Mouse (Mus musculus): ENCODE data around the gene Fancd2os.

DNA sequence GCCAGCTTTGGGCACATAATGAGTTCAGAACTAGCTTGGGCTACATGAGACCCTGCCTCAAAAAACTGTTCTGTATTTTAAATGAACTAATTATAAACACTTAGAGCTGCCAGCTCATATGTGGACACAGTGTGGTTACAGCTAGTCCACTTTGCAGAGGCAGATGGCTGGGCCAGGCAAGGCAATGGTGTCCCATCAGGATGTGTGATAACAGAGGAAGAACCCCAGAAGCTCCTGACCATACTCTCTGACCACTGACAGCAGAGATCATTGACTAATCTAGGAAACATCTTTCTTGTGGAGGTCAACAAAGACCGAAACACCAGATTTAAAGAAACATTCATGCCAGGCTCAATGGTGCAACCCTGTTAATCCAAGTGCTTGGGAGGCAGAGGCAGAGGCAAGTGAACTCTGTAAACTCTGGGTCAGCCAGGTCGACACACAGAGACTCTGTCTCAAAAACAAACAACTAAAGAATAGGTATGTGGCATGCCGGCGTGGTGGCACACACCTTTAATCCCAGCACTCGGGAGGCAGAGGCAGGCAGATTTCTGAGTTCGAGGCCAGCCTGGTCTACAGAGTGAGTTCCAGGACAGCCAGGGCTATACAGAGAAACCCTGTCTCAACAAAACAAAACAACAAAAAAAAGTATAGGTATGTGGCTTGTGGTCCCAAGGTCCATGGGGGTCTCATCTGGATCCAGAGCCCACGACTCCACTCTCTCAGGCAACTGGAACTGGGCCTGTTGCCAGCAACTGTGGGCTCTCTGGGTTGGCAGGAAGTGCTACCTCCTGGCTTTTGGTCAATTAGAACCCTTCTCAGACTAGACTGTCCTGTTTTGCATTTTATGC lies 49.1 kb upstream of the Fancd2os start:
- TF ChIP-seq POLR2A (IDR thresholded peaks at IDR 0.05; ENCODE audit: low read depth, low read length) (no peak), CTCF (IDR thresholded peaks at IDR 0.05; ENCODE audit: extremely low read depth, insufficient read length, insufficient replicate concordance, low read depth, low read length) (no peak)

Data from small intestine, adult 2 months (tissue).